Mouse (Mus musculus) embryo, embryonic 11 days (tissue): Measurements from ENCODE around the gene Ly6g6e.

Source experiments
- DNase-seq: peaks from one replicate; pipeline ENCODE4 v3.0.0-alpha.2; 2015

Ly6g6e gene

GRCm38 (mm10) chr17:35050126-35050750 is 26.5 kb upstream of the Ly6g6e start:
- DNase-seq, result peak; percentile 81

DNA sequence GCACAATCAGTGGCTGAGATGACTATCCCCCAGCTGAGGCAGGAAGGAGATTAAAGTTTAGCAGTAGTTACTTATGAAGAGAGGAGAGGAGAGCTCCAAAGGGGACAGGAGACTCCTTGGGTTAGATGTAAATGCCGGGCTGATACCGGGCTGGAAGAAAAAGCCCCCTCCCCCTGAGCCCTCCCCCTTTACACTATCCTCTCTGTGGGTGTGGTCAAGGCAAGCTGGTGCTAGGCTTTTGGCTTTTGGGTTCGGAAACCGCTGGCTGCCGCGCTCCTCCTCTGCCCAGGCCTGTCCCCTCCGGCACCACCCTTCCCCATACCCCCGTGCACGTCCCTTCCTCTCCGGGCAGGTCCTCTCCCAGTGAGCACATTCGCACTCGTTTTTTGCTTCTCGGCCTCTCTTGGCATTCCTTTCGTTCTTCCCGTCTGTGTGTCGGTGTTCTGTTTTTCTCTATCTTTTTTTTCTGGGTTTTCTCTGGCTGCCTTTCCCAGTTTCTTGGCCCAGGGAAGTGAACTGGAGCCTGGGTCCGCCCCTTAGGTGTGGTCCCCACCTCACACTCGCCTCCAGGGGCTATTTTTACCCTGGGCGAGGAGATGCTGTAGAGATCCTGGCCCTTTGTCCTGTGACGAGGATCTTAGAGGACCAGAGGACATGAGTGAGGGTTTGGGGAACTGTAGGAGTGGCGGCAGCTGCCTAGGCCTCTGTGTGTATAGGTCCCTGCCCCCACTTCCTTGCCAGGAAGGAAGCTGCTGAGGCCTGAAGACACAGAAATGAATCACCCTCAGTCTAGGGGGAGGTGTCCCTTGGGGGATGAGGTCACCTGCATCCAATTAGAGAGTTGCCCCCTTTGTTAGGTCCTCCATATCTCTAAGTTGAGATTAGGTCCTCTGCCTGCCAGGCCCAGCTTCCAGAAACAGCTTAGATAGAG is 25.3 kb upstream of the Ly6g6e start:
- peak; percentile 87 for DNase-seq

GRCm38 (mm10) chr17:35052271-35052798 is 24.4 kb upstream of the Ly6g6e start:
- DNase-seq, result no peak

GRCm38 (mm10) chr17:35055691-35056495 is 20.8 kb upstream of the Ly6g6e start:
- DNase-seq, result no peak

GRCm38 (mm10) chr17:35057090-35057489 is 19.6 kb upstream of the Ly6g6e start:
- DNase-seq, result no peak

DNA sequence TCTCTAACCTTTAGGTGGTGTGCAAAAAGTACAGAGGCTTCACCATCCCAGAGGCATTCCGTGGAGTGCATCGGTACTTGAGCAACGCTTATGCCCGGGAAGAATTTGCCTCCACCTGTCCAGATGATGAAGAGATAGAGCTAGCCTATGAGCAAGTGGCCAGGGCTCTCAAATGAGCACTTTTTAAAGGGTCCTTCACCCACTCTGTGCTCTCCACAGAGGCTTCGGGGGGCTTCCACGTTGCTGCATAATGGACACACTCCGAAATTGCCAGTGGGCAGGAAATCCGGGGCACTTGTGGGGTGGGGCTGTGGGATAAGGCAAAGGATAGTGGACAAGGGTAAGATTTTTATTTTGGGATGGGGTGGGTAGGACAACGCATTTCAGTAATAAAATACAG is 18.4 kb upstream of the Ly6g6e start:
- DNase-seq, result no peak

DNA sequence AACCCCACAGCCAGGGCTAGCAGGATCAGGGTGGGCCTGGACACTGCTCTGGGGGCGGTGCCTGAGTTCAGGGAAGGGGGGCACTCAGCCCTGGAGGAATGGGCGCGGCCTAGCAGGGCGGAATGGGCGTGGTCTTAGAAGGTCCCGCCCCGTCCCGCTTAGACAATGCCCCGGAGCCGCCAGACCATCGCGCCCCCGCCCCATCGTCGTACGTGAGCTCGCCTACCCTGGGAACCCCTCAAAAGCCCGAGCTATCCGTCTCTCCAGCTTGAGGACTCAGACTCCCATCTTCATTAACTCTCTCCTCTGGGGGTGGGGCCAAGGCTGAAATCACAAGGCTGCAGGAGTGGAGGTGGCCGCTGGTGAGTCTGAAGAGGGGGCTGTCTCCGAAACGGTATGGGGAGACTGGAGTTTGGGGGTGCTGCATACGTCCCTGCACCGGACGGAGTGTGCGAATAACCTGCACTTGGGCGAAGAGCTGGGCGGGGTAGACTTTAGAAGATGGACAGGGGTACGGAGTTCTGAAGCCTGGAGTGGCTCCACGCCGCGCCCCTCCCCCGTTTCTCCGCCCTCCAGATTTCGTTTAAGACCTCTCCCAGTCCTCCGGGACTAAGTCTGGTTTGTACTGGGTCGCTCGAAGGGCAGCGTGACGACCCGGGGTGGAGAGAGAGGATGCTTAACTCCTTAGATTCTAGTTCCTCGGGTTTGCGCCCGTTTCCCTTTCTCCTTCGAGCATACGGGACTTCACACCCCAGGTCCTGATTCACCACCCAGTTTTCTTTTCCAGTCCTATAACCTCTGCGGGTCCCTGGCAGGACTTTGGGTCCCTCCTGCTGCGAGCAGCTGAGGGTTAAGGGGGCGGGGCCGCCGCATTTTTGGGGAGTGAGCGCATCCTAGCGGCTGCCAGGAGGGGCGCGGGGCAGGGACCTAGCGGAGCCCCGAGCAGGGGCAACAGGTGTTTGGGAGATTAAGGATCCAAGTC is 17.5 kb upstream of the Ly6g6e start, which contains the start of gene Ddah2:
Ddah2 (plus strand) TSS at position 125 of the 982 bp plus-strand sequence.
- DNase-seq, result peak; percentile 99

DNA sequence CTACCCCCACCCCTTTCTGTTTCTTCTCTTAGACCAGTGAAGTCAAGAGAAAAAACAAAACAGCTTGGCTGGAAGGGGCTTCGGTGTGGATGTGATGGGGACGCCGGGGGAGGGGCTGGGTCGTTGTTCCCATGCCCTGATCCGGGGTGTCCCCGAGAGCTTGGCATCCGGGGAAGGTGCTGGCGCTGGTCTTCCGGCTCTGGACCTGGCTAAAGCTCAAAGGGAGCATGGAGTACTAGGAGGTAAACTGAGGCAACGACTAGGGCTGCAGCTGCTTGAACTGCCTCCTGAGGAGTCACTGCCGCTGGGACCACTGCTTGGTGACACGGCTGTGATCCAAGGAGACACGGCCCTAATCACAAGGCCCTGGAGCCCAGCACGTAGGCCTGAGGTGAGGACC is 16.6 kb upstream of the Ly6g6e start:
- DNase-seq, result no peak

- no peak for DNase-seq
These were observed 15.9 kb upstream of the Ly6g6e start for GRCm38 (mm10) chr17:35060737-35061297.

- DNase-seq, result no peak
These were observed 15.4 kb upstream of the Ly6g6e start for GRCm38 (mm10) chr17:35061299-35061698.

- no peak for DNase-seq
These were observed 13.2 kb upstream of the Ly6g6e start for GRCm38 (mm10) chr17:35063466-35063865.

DNA sequence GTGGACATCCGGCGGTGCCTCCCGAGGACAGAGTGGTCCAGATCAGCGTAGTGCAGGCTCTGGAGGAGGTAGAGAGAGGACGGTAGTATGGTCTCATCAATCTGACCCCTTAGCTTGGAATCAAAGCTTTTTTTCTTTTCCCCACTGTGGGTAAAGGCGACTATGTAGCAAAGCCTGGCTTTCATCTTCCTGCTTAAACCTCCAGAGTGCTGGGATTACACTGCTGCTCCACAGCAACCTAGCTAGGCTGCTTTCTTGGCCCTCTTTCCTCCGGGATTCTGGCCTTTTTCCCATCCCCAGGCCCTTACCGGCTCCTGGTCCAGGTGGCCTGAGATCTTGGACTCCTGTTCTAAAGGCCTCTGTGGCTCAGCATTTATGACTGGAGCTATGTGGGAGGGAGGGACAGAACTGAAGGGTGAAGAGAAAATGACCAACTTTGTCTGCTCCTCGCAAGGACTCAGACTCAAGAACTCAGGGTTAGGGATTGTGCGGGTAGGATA is 12.3 kb upstream of the Ly6g6e start:
- no peak for DNase-seq

- DNase-seq, result peak; percentile 77
These were observed 11.5 kb upstream of the Ly6g6e start, which contains the start of gene Ly6g6c for GRCm38 (mm10) chr17:35064951-35065947. TSS of gene Ly6g6c (plus strand) at chr17:35065388.

- DNase-seq, result no peak
These were observed 10.6 kb upstream of the Ly6g6e start, which contains the start of gene Mpig6b for GRCm38 (mm10) chr17:35066084-35066483. TSS of gene Mpig6b (minus strand) at chr17:35066184.

DNA sequence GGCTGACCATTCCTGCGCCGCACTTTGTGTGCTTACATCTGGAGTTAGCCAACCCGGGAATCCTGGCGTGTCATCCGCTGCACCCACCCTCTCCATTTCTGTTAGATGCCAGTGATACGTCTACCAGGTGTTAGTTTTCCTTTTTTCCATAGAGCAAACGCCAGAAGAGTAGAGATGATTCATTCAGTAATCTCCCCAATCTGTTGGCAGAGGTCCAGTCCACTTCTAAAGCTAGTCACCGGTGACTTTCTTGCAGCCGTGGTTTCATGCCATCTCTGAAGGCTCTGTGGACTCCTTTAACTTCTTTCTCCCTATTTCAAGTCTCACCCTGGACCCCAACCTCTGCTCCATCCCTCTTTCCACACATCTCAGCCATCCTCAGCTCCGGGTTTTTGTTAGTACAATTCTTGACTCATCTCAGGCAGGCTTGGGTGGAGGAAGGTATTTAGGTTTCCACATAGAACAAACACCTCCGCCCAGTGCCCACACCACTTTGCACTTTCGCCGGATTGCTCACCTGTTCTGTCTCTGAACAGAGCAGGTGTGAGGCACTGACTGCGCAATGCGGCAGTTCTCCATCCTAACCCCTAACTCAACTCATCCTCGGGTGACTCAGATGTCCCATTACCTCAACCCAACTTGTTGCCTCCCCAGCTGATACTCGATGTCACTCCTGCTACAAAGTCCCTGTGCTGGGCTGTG is 8.3 kb upstream of the Ly6g6e start:
- no peak for DNase-seq

GRCm38 (mm10) chr17:35070556-35071229 is 6.0 kb upstream of the Ly6g6e start:
- DNase-seq, result no peak

GRCm38 (mm10) chr17:35071454-35071853 is 5.2 kb upstream of the Ly6g6e start:
- DNase-seq, result no peak

DNA sequence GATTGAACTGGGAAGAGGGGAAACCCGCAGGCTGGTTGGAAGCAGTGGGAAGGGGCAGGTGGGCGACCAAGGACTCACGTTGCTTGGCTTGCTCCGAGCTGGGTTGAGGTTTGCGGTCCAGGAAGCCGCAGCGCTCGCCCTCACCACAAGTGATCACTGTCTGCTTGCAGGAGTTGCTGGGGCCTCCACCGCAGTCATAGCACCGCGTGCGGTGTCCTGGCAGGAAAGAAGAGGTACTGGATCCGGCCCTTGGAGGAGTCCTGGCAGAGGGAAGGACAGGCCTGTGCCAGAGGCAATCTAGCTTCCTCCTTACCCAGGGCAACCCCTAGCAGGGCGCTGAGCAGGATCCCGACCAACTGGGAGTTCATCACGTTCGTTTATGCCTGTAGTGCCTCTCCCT is 2.6 kb upstream of the Ly6g6e start:
- no peak for DNase-seq
